Mouse (Mus musculus) c-Kit-negative CD71-positive TER-119-positive erythroid progenitor cells, embryonic 14.5 days (primary cell): ENCODE results near the gene Rftn1.
A peak's percentile ranks its signal among the peaks of the same experiment; 100 is the strongest.
"Not testable (repeated sequence)": the region's sequence is repeated elsewhere in the genome, so short reads cannot be mapped to it uniquely, and the experiment has no call there.

Experiments
- DNase-seq: peaks from one replicate; pipeline ENCODE4 v3.0.0-alpha.2; 2013; ENCODE audit warnings: low read depth, low spot score

Gene Rftn1

GRCm38 (mm10) chr17:50190131-50191015 lies at the start of gene Rftn1:
TSS of gene Rftn1 (minus strand) at chr17:50190674.
- no peak for DNase-seq

DNA sequence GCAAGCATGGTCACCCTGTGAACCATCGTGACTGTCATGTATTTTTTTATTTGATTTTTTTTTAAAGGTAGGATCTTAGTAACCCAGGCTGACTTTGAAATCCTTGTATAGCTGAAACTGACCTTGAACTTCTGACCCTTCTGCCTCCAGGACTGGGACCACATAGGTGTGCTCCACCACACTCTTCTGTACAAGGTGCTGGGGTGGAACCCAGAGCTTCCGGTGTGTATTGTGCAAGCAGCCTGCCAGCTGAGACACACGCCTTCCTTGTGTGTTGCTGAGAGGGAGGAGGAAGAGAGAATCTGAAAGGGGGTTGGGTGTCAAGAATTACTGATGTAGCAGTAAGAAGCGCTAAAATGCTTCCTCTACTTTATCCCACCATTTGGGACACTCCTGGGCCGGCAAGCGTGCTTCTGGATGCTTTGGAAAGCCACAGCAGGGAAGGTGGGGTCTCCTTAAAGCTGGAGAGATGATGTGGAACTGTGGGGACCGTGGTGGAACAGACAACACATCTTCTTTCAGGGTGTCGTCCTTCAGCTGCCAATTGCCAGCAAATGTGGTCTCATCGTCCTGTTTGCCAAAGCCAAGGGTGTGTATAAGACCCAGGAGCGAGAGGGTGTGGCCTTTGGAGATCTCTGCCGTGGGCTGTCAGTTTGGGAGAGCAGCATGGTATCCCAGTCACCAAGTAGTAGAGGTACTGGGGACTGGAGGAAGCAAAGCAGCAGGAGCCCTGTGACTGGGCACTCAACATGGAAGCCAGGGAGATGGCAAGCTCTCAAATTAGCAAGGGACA lies 47.5 kb upstream of the Rftn1 start:
- no peak for DNase-seq

DNA sequence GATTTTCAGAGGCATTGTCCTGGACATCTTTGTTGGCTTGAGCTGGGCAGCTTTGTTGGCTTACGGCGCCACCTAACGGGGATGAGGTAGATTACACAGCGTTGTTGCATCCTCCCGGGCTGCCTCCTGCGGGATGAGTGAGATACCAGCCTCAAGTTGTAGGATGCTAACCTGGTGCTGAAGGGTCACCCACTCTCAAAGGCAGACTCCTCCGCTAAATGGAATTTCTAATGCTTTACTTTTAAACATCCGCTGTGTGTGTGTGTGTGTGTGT lies 46.9 kb upstream of the Rftn1 start:
- peak; percentile 38 for DNase-seq

GRCm38 (mm10) chr17:50236702-50237435 lies 46.4 kb upstream of the Rftn1 start:
- DNase-seq: no peak

DNA sequence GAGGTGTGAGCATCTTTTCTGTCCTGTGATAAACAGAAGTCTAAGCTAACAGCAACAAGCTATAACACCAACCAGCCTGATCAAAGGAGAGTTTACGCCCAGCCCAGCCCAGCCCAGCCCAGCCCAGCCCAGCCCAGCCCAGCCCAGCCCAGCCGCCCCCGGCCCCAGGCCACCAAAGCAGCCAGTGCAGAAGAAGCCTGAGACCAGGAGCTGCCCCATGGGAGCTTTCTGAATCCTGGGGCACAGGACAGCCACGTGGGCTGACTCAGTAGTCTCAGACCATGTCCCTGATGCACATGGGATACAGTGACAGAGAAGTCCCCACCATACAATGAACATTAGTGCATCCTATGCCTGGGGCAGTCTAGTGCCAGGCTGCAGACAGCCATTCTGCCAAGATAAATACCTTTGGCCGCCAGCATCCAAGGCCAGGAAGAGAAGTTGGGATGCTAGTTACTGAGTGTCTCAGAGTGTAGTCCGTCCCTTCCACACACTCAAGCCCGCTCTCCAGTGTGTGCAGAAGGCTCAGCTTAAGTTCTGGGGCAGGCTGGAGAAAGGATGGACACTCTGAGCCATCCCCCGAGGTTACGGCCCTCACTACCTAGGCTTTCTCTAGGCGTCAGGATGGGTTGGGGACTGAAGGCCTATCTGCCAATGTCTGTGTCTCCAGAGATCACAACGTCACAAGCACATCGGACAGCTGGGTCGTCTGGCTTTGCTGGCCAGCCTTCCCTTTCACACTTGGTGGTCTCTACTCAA lies 45.6 kb upstream of the Rftn1 start:
- DNase-seq: no peak

DNA sequence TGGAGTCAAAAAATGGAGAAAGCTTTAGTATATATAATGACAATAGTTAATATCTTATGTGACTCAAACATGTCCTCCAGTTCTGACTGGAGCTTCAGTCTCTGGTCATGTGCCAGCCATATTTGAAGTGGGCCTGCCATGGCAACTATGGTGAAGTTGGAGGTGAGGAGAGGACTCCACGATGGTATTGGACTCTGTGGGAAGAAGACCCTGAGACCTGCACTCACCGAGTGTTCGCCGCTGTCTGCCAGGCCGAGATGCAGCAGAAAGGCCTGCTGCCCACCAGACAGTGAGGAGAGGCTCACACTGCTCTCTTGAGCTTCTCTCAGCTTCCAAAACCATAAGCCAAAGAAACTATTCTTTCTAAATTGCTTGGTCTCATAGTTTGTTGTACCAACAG lies 43.5 kb upstream of the Rftn1 start:
- no peak for DNase-seq

- DNase-seq: no peak
Measured at GRCm38 (mm10) chr17:50232821-50233220, 42.3 kb upstream of the Rftn1 start.

DNA sequence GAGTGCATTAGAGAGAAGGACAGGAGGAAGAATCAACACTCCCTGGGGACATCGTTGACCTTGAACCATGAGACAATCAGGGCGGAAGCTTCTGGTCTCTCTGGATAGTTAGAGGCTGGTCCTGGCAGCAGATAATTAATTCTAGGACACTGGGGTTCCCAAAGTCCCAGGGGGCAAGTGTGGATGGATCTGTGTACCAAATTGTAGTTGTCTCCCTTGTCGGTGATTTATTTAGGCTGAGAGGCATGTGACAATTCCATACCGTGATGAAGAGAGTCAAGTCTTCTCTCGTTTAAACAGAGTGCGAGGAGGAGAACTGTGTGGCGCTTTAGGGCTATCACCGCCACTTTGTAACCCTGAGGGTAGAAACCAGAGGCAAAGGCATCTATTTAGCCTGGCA lies 40.7 kb upstream of the Rftn1 start:
- no peak for DNase-seq

DNA sequence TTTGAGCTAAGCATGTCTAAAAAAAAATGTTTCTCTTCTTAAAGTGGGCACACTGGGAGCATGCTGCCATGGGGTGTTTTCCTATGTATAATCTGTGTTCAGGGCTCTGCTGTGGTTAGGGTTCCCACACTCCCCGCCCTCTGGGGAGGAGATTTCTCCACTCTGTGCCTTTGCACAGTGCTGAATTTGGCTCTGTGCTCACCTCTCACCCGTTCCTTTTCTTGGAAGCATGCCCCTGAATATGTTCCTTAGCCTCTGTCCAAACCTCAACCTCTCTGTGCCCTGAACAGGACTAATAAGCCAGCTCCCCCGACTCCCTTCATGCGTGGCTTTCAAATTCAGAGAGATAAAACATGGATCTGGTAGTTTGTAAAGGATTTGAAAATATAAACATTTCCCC lies 39.1 kb upstream of the Rftn1 start:
- no peak for DNase-seq

DNA sequence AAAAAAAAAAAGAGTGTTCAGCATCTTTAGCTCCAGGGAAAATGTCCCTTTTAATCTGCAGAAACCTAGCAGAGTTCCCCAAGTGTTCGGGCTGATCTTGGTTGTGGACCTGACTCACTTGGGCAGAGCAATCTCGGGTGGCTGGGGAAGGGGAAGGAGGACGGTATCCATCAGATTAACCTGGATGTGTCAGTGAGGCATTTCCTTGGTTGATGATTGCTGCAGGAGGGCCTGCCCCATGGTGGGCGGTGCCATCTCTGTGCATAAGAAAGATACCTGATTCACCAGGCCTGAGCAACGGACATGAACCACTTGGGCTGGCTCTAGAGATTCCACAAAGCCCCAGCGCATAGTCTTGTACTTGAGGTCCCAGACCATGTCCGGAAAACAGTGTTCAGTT lies 36.9 kb upstream of the Rftn1 start:
- DNase-seq: no peak

DNA sequence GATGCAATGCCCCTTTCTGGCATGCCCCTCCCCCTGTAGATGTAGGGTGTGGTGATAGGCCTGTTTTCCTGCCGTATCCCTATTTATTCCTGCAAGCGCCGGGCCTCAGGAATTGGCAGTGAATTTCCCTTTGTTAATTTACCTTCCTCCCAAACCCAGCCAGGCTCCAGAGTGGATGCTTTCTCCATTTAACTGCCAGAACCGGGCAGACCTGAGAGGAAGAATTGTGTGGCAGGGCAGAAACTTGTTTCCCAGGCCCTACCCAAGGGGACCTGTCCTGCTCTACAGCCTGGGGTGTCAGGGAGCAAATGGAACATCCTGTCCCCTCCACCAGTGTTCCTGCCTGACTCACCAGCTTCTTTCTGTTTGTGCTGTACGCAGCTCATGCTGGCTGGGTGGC lies 34.2 kb upstream of the Rftn1 start:
- DNase-seq: no peak

DNA sequence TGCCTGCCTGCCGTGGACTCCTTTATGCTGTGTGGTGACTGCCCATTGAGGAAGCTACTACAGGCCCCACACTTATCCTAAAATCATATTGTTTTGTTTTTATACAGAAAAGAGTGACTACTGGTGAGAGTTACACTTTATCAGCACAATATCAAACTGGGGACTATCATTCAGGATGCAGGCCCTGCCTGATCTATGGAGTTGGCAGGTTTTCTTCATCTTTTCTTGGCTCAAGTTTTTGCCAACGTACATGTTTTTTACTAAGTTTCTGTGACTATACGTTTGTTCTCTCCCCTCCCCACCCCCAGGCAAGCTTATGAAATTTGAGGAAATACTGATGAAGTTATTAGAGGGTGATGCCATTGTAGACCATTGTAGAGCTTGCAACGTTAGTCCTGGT lies 27.5 kb upstream of the Rftn1 start:
- no peak for DNase-seq

GRCm38 (mm10) chr17:50215104-50215503 lies 24.6 kb upstream of the Rftn1 start:
- no peak for DNase-seq

DNA sequence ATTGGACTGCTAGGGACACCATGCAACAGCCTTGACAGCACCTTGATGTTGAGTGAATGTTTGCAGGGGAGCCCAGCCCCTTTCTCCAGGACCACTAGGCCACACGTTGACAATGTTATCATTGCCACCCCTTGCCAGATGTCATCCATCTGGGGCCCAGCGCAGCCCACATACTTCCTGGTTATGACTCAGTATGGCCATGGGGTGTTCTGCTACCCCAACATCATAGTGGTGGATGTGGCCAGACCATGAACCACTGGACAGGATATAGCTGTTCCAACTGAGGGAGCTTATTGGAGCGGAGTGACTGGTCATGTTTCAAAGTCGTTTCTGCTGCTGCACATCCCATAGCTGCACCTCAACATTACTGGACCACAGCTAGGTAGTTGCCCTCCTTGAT lies 22.6 kb upstream of the Rftn1 start:
- no peak for DNase-seq

GRCm38 (mm10) chr17:50211816-50212215 lies 21.3 kb upstream of the Rftn1 start:
- no peak for DNase-seq

DNA sequence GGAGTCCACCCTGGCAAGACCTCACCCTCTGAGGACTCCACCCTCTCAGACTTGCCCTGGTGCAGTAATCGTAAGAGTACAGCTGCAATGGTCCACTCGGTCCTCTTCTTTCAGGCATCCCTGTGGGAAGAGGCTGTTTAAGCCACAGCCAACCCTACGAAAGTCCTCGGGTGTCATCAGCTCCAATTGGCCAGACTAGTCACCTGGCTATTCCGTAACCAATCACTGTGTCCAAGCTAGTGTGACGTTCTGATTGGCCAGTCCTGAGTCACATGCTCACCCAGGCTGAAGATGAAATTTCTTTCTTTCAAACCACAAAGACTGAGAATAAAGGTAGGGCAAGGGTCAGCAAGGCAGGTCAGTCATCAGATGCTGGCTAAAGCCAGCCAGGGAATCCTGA lies 19.4 kb upstream of the Rftn1 start:
- no peak for DNase-seq

- DNase-seq: no peak
Measured at GRCm38 (mm10) chr17:50208137-50209045, 17.9 kb upstream of the Rftn1 start.

DNA sequence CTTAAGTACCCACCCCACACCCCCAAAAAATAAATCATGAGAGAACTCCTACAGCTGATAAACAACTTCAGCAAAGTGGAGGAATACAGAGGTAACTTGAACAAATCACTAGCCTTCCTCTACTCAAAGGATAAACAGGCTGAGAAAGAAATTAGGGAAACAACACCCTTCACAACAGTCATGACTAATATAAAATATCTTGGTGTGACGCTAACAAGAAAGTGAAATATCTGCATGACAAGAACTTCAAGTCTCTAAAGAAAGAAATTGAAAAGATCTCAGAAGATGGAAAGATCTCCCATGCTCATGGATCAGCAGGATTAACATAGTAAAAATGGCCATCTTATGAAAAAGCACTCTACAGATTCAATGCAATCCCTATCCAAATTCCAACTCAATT lies 15.8 kb upstream of the Rftn1 start:
- DNase-seq: not testable (repeated sequence)

DNA sequence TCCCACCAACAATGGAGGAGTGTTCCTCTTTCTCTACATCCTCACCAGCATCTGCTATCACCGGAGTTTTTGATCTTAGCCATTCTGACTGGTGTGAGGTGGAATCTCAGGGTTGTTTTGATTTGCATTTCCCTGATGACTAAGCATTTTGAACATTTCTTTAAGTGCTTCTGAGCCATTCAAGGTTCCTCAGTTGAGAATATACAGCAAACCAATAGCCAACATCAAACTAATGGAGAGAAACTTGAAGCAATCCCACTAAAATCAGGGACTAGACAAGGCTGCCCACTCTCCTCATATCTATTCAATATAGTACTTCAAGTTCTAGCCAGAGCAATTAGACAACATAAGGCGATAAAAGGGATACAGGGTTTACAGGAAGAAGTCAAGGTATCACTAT lies 15.4 kb upstream of the Rftn1 start:
- DNase-seq: not testable (repeated sequence)

- DNase-seq: no peak
Measured at GRCm38 (mm10) chr17:50205152-50205782, 14.8 kb upstream of the Rftn1 start.
